Mouse (Mus musculus): ENCODE measurements around the gene Mmp28. TPM values are rescaled to one million over a fixed set of nuclear protein-coding genes. Genes with fewer than 3 reads are reported as not detected.
A peak's percentile ranks its signal among the peaks of the same experiment; 100 is the strongest.

The Mmp28 gene
- polyA plus RNA-seq, 2 experiments, result 0.10 to 0.31 TPM

- TF ChIP-seq EP300 (IDR thresholded peaks at IDR 0.05; ENCODE audit: low read depth) (no peak), CTCF (IDR thresholded peaks at IDR 0.05; ENCODE audit: low read depth) (no peak)
- Histone ChIP-seq H3K27me3 (ENCODE audit: control insufficient read depth, insufficient read depth, low read length) (peaks cover 16% of the 10 kb centered on the region), H3K9ac (replicated peaks) (no peak overlapping the region), H3K27ac (no peak overlapping the region), H3K4me1 (replicated peaks; ENCODE audit: control insufficient read depth in 2 of 2, insufficient read depth in 2 of 2, low read length in 1 of 2) (no peaks in the 10 kb centered on the region), H3K4me3 (ENCODE audit: insufficient read depth in 1 of 2, low read depth in 2 of 2, low read length in 2 of 2) (no peak overlapping the region), H3K36me3 (replicated peaks; ENCODE audit: control insufficient read depth, insufficient read depth, low read depth) (no peaks in the 10 kb centered on the region), H3K9me3 (ENCODE audit: control insufficient read depth, low read length) (no peaks in the 10 kb centered on the region), H3K4me2 (ENCODE audit: low read depth) (no peak overlapping the region)
- ATAC-seq (ENCODE audit: insufficient read depth), result no peak
- WGBS (ENCODE audit: insufficient replicate concordance), result 3% methylated on average over 9 of the region's 9 CpGs
- peak in 2 of 3 experiments; percentile 45 to 55 for DNase-seq (ENCODE audit: low read depth in 3 of 3, low spot score in 3 of 3)
These were observed 41.6 kb downstream of the Mmp28 start for GRCm38 (mm10) chr11:83421305-83421704.

GRCm38 (mm10) chr11:83420338-83420737 lies 42.5 kb downstream of the Mmp28 start:
- no peak overlapping the region for H3K27ac ChIP-seq
- DNase-seq (ENCODE audit: low read depth in 3 of 3, low spot score in 3 of 3), result no peak

GRCm38 (mm10) chr11:83418566-83418965 lies 44.3 kb downstream of the Mmp28 start:
- WGBS (ENCODE audit: insufficient replicate concordance), result 10% methylated on average over 38 of the region's 38 CpGs
- Histone ChIP-seq H3K4me2 (ENCODE audit: low read depth) (no peak overlapping the region), H3K9ac (replicated peaks) (no peak overlapping the region), H3K4me3 (ENCODE audit: insufficient read depth in 1 of 2, low read depth in 2 of 2, low read length in 2 of 2) (no peak overlapping the region), H3K36me3 (replicated peaks; ENCODE audit: control insufficient read depth, insufficient read depth, low read depth) (no peaks in the 10 kb centered on the region), H3K27ac (no peak overlapping the region), H3K9me3 (ENCODE audit: control insufficient read depth, low read length) (no peaks in the 10 kb centered on the region), H3K27me3 (ENCODE audit: control insufficient read depth, insufficient read depth, low read length) (peaks cover 16% of the 10 kb centered on the region), H3K4me1 (replicated peaks; ENCODE audit: control insufficient read depth in 2 of 2, insufficient read depth in 2 of 2, low read length in 1 of 2) (no peaks in the 10 kb centered on the region)
- ATAC-seq (ENCODE audit: insufficient read depth) (no peak), DNase-seq (ENCODE audit: low read depth in 3 of 3, low spot score in 3 of 3) (no peak)
- TF ChIP-seq EP300 (IDR thresholded peaks at IDR 0.05; ENCODE audit: low read depth) (no peak), CTCF (IDR thresholded peaks at IDR 0.05; ENCODE audit: low read depth) (peak; percentile 37; the same call in 1 of the 2 replicates)

More at GRCm38 (mm10) chr11:83420338-83420737, 42.5 kb downstream of the Mmp28 start:
- TF ChIP-seq CTCF (IDR thresholded peaks at IDR 0.05; ENCODE audit: low read depth), result peak; percentile 63
- no peak for TF ChIP-seq EP300 (IDR thresholded peaks at IDR 0.05; ENCODE audit: low read depth)
- Histone ChIP-seq H3K4me2 (ENCODE audit: low read depth) (no peak overlapping the region), H3K4me1 (replicated peaks; ENCODE audit: control insufficient read depth in 2 of 2, insufficient read depth in 2 of 2, low read length in 1 of 2) (no peaks in the 10 kb centered on the region), H3K4me3 (ENCODE audit: insufficient read depth in 1 of 2, low read depth in 2 of 2, low read length in 2 of 2) (no peak overlapping the region), H3K27me3 (ENCODE audit: control insufficient read depth, insufficient read depth, low read length) (peaks cover 16% of the 10 kb centered on the region), H3K36me3 (replicated peaks; ENCODE audit: control insufficient read depth, insufficient read depth, low read depth) (no peaks in the 10 kb centered on the region), H3K9me3 (ENCODE audit: control insufficient read depth, low read length) (no peaks in the 10 kb centered on the region), H3K9ac (replicated peaks) (no peak overlapping the region)
- 30% methylated on average over 4 of the region's 4 CpGs for WGBS (ENCODE audit: insufficient replicate concordance)
- no peak for ATAC-seq (ENCODE audit: insufficient read depth)

- Histone ChIP-seq H3K9ac (replicated peaks) (no peak overlapping the region), H3K9me3 (ENCODE audit: control insufficient read depth, low read length) (no peaks in the 10 kb centered on the region), H3K27ac (no peak overlapping the region), H3K36me3 (replicated peaks; ENCODE audit: control insufficient read depth, insufficient read depth, low read depth) (no peaks in the 10 kb centered on the region), H3K4me2 (ENCODE audit: low read depth) (no peak overlapping the region), H3K27me3 (ENCODE audit: control insufficient read depth, insufficient read depth, low read length) (peaks cover 16% of the 10 kb centered on the region), H3K4me3 (ENCODE audit: insufficient read depth in 1 of 2, low read depth in 2 of 2, low read length in 2 of 2) (no peak overlapping the region), H3K4me1 (replicated peaks; ENCODE audit: control insufficient read depth in 2 of 2, insufficient read depth in 2 of 2, low read length in 1 of 2) (no peaks in the 10 kb centered on the region)
- ATAC-seq (ENCODE audit: insufficient read depth) (no peak), DNase-seq (ENCODE audit: low read depth in 3 of 3, low spot score in 3 of 3) (no peak)
- 64% methylated on average over 7 of the region's 7 CpGs for WGBS (ENCODE audit: insufficient replicate concordance)
- TF ChIP-seq EP300 (IDR thresholded peaks at IDR 0.05; ENCODE audit: low read depth) (no peak), CTCF (IDR thresholded peaks at IDR 0.05; ENCODE audit: low read depth) (no peak)
These were observed 45.2 kb downstream of the Mmp28 start for GRCm38 (mm10) chr11:83417708-83418107.

- WGBS (ENCODE audit: insufficient replicate concordance), result 7% methylated on average over 5 of the region's 5 CpGs
- ATAC-seq (ENCODE audit: insufficient read depth), result no peak
These were observed 45.8 kb downstream of the Mmp28 start for GRCm38 (mm10) chr11:83417080-83417479.

More at GRCm38 (mm10) chr11:83417080-83417479, 45.8 kb downstream of the Mmp28 start:
- Histone ChIP-seq H3K9me3 (ENCODE audit: control insufficient read depth, low read length) (no peaks in the 10 kb centered on the region), H3K4me3 (ENCODE audit: insufficient read depth in 1 of 2, low read depth in 2 of 2, low read length in 2 of 2) (no peak overlapping the region), H3K27me3 (ENCODE audit: control insufficient read depth, insufficient read depth, low read length) (peaks cover 16% of the 10 kb centered on the region), H3K9ac (replicated peaks) (no peak overlapping the region), H3K4me2 (ENCODE audit: low read depth) (no peak overlapping the region), H3K4me1 (replicated peaks; ENCODE audit: control insufficient read depth in 2 of 2, insufficient read depth in 2 of 2, low read length in 1 of 2) (no peaks in the 10 kb centered on the region), H3K36me3 (replicated peaks; ENCODE audit: control insufficient read depth, insufficient read depth, low read depth) (no peaks in the 10 kb centered on the region), H3K27ac (no peak overlapping the region)
- TF ChIP-seq CTCF (IDR thresholded peaks at IDR 0.05; ENCODE audit: low read depth), result no peak
- TF ChIP-seq EP300 (IDR thresholded peaks at IDR 0.05; ENCODE audit: low read depth), result no peak
- peak; percentile 24 to 45 (median 43) for DNase-seq (ENCODE audit: low read depth in 3 of 3, low spot score in 3 of 3)
